Mouse (Mus musculus): ENCODE data around the gene Itgb2. TPM values are rescaled to one million over a fixed set of nuclear protein-coding genes. Genes with fewer than 3 reads are reported as not detected.

Itgb2 gene
- polyA plus RNA-seq, 1 experiment from 2014 or later = 1.3 TPM

DNA sequence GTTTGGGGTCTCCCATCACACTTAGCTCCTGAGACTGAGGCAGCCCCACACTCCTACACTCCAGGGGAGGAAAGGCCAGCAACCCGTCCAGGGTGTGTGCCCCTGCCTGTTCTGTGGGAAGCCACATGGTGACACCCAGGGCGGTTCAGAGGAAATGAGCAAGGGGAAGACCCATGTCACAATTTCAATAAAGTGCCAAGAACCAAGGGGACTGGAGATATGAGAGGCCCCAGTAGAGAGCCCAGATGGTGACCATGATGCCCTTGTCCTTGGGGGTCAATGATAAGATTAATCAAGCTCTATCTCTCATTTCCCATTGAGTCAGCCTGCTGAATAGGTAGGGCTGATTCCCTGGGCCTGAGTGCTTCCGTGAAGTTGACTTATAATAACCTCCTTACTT, 10.9 kb upstream of the Itgb2 start:
- no peak overlapping the region for H3K4me2 ChIP-seq (replicated peaks; ENCODE audit: low read depth)
- no peaks in the 10 kb centered on the region for H3K9me3 ChIP-seq (ENCODE audit: control insufficient read depth, low read length)
- H3K27ac ChIP-seq (replicated peaks) = no peak overlapping the region
- ATAC-seq (ENCODE audit: low FRiP score, low TSS enrichment) (no peak), DNase-seq (ENCODE audit: low spot score) (no peak)
- H3K9ac ChIP-seq (ENCODE audit: low read length) = no peak overlapping the region
- no peak overlapping the region for H3K4me3 ChIP-seq (ENCODE audit: low read depth, low read length)
- H3K36me3 ChIP-seq (ENCODE audit: control insufficient read depth, insufficient read depth, low read length) = no peaks in the 10 kb centered on the region
- no peaks in the 10 kb centered on the region for H3K4me1 ChIP-seq (replicated peaks; ENCODE audit: control insufficient read depth, insufficient read depth)
- 58% methylated on average over 3 of the region's 3 CpGs for WGBS
- H3K27me3 ChIP-seq (ENCODE audit: control insufficient read depth, insufficient read depth, low read length) = no peaks in the 10 kb centered on the region
- no peak for TF ChIP-seq EP300 (optimal IDR thresholded peaks at IDR 0.05)
- TF ChIP-seq CTCF (IDR thresholded peaks at IDR 0.05; ENCODE audit: low read depth) = no peak

DNA sequence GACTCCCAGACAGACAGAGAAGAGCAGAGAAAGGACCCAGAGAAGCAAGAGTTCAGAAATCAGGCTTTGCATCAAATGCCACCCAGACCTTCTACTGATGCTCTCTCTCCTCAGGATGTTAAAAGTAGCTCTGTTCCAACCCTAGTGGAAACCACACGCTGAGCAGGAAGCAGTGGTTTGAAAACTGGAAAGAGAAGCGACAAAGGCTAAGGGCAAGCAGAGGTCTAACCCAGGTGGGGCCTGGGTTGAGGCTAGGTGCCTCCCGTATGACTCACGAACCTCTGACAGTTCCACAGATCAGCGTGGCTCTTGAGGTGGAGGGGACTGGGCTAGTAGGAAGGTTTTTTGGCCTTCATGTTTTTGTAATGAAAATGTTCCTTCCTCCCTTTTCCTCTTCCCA, 9.6 kb upstream of the Itgb2 start:
- H3K9ac ChIP-seq (ENCODE audit: low read length) = no peak overlapping the region
- H3K27ac ChIP-seq (replicated peaks) = no peak overlapping the region
- no peak overlapping the region for H3K4me3 ChIP-seq (ENCODE audit: low read depth, low read length)
- WGBS = 75% methylated on average over 5 of the region's 5 CpGs
- ATAC-seq (ENCODE audit: low FRiP score, low TSS enrichment) (no peak), DNase-seq (ENCODE audit: low spot score) (no peak)
- no peaks in the 10 kb centered on the region for H3K9me3 ChIP-seq (ENCODE audit: control insufficient read depth, low read length)
- H3K4me2 ChIP-seq (replicated peaks; ENCODE audit: low read depth) = no peak overlapping the region
- H3K27me3 ChIP-seq (ENCODE audit: control insufficient read depth, insufficient read depth, low read length) = no peaks in the 10 kb centered on the region
- no peaks in the 10 kb centered on the region for H3K4me1 ChIP-seq (replicated peaks; ENCODE audit: control insufficient read depth, insufficient read depth)
- TF ChIP-seq EP300 (optimal IDR thresholded peaks at IDR 0.05) (no peak), CTCF (IDR thresholded peaks at IDR 0.05; ENCODE audit: low read depth) (no peak)
- no peaks in the 10 kb centered on the region for H3K36me3 ChIP-seq (ENCODE audit: control insufficient read depth, insufficient read depth, low read length)

DNA sequence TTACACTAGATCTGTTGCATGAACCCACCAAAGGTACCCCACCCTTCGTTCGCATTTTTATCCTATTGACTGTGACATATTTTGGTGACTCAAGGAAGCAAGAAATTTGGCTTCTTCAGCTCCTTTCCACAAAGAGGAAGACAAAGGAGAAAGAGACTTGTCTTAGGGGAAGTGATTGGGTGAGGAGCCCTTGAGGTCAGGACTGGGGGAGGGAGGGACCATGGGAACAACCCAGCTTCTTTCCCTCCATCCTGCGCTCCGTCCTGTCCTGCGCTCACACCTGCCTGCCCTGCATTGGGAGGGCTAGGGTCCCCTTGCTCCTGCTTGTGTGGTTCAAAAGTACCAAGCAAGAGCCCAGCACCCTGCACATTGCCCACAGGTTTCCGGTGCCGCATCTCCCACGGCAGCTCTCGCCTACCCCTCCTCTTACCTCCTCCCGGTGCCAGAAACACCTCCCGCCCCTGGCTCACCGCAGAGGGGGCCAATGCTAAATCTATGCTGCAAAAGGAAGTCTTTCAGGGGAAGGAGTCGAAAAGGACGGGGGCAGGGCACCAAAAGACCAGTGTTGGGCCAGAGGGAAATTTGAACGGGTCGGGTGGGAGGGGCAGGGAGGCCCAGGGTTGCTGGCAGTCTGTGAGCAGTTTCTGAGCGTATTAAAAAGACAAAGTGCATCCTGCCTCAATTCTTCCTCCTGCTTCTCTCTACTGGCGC, 7.9 kb upstream of the Itgb2 start:
- Histone ChIP-seq H3K4me1 (replicated peaks; ENCODE audit: control insufficient read depth, insufficient read depth) (no peaks in the 10 kb centered on the region), H3K9me3 (ENCODE audit: control insufficient read depth, low read length) (no peaks in the 10 kb centered on the region), H3K4me2 (replicated peaks; ENCODE audit: low read depth) (peak overlapping the region; percentile 42), H3K36me3 (ENCODE audit: control insufficient read depth, insufficient read depth, low read length) (no peaks in the 10 kb centered on the region), H3K4me3 (ENCODE audit: low read depth, low read length) (no peak overlapping the region), H3K27ac (replicated peaks) (no peak overlapping the region), H3K27me3 (ENCODE audit: control insufficient read depth, insufficient read depth, low read length) (no peaks in the 10 kb centered on the region), H3K9ac (ENCODE audit: low read length) (peak overlapping the region; percentile 36; the same call in 1 of the 2 replicates)
- WGBS = 21% methylated on average over 18 of the region's 18 CpGs
- no peak for DNase-seq (ENCODE audit: low spot score)
- ATAC-seq (ENCODE audit: low FRiP score, low TSS enrichment) = no peak; the same call in 1 of the 2 replicates
- no peak for TF ChIP-seq CTCF (IDR thresholded peaks at IDR 0.05; ENCODE audit: low read depth)
- no peak for TF ChIP-seq EP300 (optimal IDR thresholded peaks at IDR 0.05)

DNA sequence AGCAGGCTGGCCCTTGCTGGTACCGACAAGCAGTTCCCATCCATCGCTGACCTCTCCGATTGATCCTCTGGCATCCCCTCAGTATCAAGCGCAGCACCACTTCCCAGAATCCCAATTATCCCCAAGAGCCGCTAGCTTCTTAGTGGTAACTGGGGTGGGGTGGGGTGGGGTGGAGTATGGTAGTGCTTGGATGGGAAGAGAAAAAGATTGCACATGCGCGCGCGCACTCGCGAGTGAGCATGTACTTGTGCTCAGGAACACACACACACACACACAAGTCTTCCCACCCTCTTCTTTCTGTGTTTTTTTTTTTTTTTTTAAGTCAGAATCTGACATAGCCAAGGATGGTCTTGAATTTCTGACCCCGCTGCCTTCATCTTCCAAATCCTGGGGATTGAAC, 7.3 kb upstream of the Itgb2 start:
- ATAC-seq (ENCODE audit: low FRiP score, low TSS enrichment) = no peak
- Histone ChIP-seq H3K4me3 (ENCODE audit: low read depth, low read length) (no peak overlapping the region), H3K9ac (ENCODE audit: low read length) (peak overlapping the region; percentile 36; the same call in 1 of the 2 replicates), H3K27me3 (ENCODE audit: control insufficient read depth, insufficient read depth, low read length) (no peaks in the 10 kb centered on the region), H3K4me1 (replicated peaks; ENCODE audit: control insufficient read depth, insufficient read depth) (no peaks in the 10 kb centered on the region), H3K27ac (replicated peaks) (no peak overlapping the region), H3K4me2 (replicated peaks; ENCODE audit: low read depth) (peak overlapping the region; percentile 42), H3K9me3 (ENCODE audit: control insufficient read depth, low read length) (no peaks in the 10 kb centered on the region), H3K36me3 (ENCODE audit: control insufficient read depth, insufficient read depth, low read length) (no peaks in the 10 kb centered on the region)
- TF ChIP-seq EP300 (optimal IDR thresholded peaks at IDR 0.05) = no peak
- no peak for TF ChIP-seq CTCF (IDR thresholded peaks at IDR 0.05; ENCODE audit: low read depth)
- no peak for DNase-seq (ENCODE audit: low spot score)
- WGBS = 67% methylated on average over 12 of the region's 12 CpGs

DNA sequence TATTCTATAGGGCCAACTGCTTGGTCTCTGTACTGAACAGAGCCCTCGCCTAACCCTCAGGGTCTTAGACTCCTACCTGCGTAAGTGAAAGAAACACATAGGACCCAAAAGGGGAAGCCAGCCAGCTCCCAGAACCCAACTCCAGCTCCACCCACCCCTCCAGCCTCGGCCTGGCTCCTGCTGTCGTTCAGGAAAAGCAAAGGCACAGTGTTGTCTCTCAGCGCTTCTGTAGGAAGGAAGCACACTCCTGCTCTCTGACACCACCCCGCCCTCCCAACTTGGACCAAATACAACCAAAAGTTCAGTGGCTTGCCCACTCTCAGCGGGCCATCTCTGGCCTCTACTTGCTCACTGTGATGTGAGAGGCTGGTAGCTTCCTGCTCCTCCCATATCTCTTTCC, 6.7 kb upstream of the Itgb2 start:
- no peaks in the 10 kb centered on the region for H3K9me3 ChIP-seq (ENCODE audit: control insufficient read depth, low read length)
- no peak for TF ChIP-seq CTCF (IDR thresholded peaks at IDR 0.05; ENCODE audit: low read depth)
- no peak for TF ChIP-seq EP300 (optimal IDR thresholded peaks at IDR 0.05)
- no peak for DNase-seq (ENCODE audit: low spot score)
- no peaks in the 10 kb centered on the region for H3K36me3 ChIP-seq (ENCODE audit: control insufficient read depth, insufficient read depth, low read length)
- H3K27me3 ChIP-seq (ENCODE audit: control insufficient read depth, insufficient read depth, low read length) = no peaks in the 10 kb centered on the region
- H3K4me3 ChIP-seq (ENCODE audit: low read depth, low read length) = no peak overlapping the region
- no peaks in the 10 kb centered on the region for H3K4me1 ChIP-seq (replicated peaks; ENCODE audit: control insufficient read depth, insufficient read depth)
- no peak overlapping the region for H3K27ac ChIP-seq (replicated peaks)
- WGBS = 63% methylated on average over 7 of the region's 7 CpGs
- H3K4me2 ChIP-seq (replicated peaks; ENCODE audit: low read depth) = no peak overlapping the region
- no peak overlapping the region for H3K9ac ChIP-seq (ENCODE audit: low read length)
- ATAC-seq (ENCODE audit: low FRiP score, low TSS enrichment) = no peak

DNA sequence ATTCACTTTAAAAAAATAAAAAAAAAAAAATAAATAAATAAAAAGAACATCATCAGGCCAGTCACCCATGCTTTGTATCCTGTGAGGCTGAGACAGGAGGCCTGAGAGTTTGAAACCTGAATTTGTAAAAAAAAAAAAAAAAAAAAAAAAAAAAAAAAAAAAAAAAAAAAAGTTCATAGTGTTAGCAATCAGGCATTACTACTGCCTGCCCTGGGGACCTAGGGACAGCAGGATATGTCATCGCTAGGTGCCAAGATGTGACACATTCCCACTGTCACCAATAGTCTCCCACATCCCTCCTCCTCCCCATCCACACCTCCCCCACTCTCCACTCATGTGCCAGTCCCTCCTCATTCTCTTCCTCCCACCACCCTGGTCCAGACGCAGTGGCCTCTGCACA, 3.6 kb upstream of the Itgb2 start:
- H3K4me2 ChIP-seq (replicated peaks; ENCODE audit: low read depth) = no peak overlapping the region
- no peaks in the 10 kb centered on the region for H3K36me3 ChIP-seq (ENCODE audit: control insufficient read depth, insufficient read depth, low read length)
- ATAC-seq (ENCODE audit: low FRiP score, low TSS enrichment) (no peak), DNase-seq (ENCODE audit: low spot score) (no peak)
- no peak for TF ChIP-seq EP300 (optimal IDR thresholded peaks at IDR 0.05)
- TF ChIP-seq CTCF (IDR thresholded peaks at IDR 0.05; ENCODE audit: low read depth) = no peak
- H3K4me3 ChIP-seq (ENCODE audit: low read depth, low read length) = no peak overlapping the region
- no peaks in the 10 kb centered on the region for H3K9me3 ChIP-seq (ENCODE audit: control insufficient read depth, low read length)
- H3K27ac ChIP-seq (replicated peaks) = no peak overlapping the region
- no peaks in the 10 kb centered on the region for H3K27me3 ChIP-seq (ENCODE audit: control insufficient read depth, insufficient read depth, low read length)
- no peak overlapping the region for H3K9ac ChIP-seq (ENCODE audit: low read length)
- H3K4me1 ChIP-seq (replicated peaks; ENCODE audit: control insufficient read depth, insufficient read depth) = no peaks in the 10 kb centered on the region
- WGBS = 83% methylated on average over 2 of the region's 2 CpGs
